In the genomic region with DNA sequence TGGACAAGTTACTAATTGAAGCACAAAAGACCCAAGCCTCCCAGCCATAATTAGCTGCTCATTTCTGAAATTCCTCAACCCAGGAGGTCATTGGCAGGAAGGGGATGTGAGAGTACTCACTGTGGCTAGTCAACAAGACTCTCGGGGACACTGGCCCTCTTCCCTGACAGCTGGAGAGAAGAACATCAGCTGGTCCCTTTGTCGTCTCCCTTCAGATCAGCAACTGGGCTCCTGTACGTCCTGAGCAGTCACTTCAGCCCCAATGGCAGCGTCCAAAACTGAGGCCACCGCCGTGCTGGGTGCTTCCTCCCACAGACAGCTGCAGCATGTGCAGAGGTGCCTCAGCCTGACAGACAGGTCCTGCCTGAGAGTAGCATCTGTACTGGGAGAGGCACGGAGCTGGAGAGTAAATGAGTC, we compare ENCODE assay signal across 13 mouse cellular contexts. TPM values are rescaled to one million over a fixed set of nuclear protein-coding genes. Genes with fewer than 3 reads are reported as not detected.
DNase-seq lines count a peak whose midpoint lies in the region; ATAC-seq and TF ChIP-seq lines count a peak whose summit lies in the region.
"Had no signal": no experiment of that assay in that cellular context is flagged by ENCODE, and none has a peak within 500 bp of the region (broad histone marks: within the 10 kb centered on the region; RNA-seq: fewer than 3 reads in every experiment).

TSS of gene Adgrf2 (minus strand) at position 379 of the 417 bp plus-strand sequence.

- WGBS in heart, embryonic 12.5 days, result 15% methylated on average over 7 of the region's 7 CpGs

- H3K4me1 ChIP-seq in testis, adult 2 months (ENCODE audit: control insufficient read depth, insufficient read depth, low read length), result no peaks in the 10 kb centered on the region
- peaks cover 13% of the 10 kb centered on the region; the same call in 1 of the 2 replicates for H3K4me1 ChIP-seq in heart, embryonic 12.5 days (replicated peaks)
- H3K4me1 ChIP-seq: liver, embryonic 15.5 days had no signal

- H3K27me3 ChIP-seq in testis, adult 2 months (ENCODE audit: control insufficient read depth, insufficient read depth, low read length), result no peaks in the 10 kb centered on the region
- no peaks in the 10 kb centered on the region for H3K27me3 ChIP-seq in heart, embryonic 12.5 days (replicated peaks)
- H3K27me3 ChIP-seq: CH12.LX; liver, embryonic 15.5 days had no signal

- H3K9ac ChIP-seq in heart, embryonic 12.5 days, result no peak within 1 kb of the TSS
- H3K9ac ChIP-seq: liver, embryonic 15.5 days had no signal

- H3K9me3 ChIP-seq in heart, embryonic 12.5 days (replicated peaks), result no peaks in the 10 kb centered on the region
- H3K9me3 ChIP-seq: liver, embryonic 15.5 days had no signal

- H3K27ac ChIP-seq in testis, adult 2 months (ENCODE audit: control insufficient read depth, insufficient read depth, low read depth, low read length), result peak within 1 kb of the TSS; percentile 10
- H3K27ac ChIP-seq in heart, embryonic 12.5 days (ENCODE audit: poor library complexity, severe bottlenecking), result 0 out of 2 replicates have a peak within 1 kb of the TSS, but pooled peaks have one; percentile 6
- H3K27ac ChIP-seq in layer of hippocampus, adult 2 months, result no peak within 1 kb of the TSS
- H3K27ac ChIP-seq: liver, embryonic 15.5 days had no signal

- ATAC-seq in heart, embryonic 12.5 days (ENCODE audit: insufficient number of reproducible peaks, low FRiP score), result no peak

- no peak for TF ChIP-seq POLR2A in testis, adult 2 months (IDR thresholded peaks at IDR 0.05; ENCODE audit: control insufficient read depth, low read depth, low read length)

- no peak within 1 kb of the TSS for H3K4me3 ChIP-seq in testis, adult 2 months (ENCODE audit: control insufficient read depth, low read depth, low read length)
- H3K4me3 ChIP-seq in heart, embryonic 12.5 days, result peak within 1 kb of the TSS; percentile 20; the same call in 1 of the 2 replicates
- no peak within 1 kb of the TSS for H3K4me3 ChIP-seq in layer of hippocampus, adult 2 months
- H3K4me3 ChIP-seq: liver, embryonic 15.5 days had no signal

- no peak for TF ChIP-seq CTCF in testis, adult 2 months (IDR thresholded peaks at IDR 0.05; ENCODE audit: control insufficient read depth, insufficient read depth, insufficient replicate concordance, low read depth, low read length)
- no peak for TF ChIP-seq CTCF in layer of hippocampus, adult 2 months (conservative IDR thresholded peaks at IDR 0.05)

- no peaks in the 10 kb centered on the region for H3K36me3 ChIP-seq in testis, adult 2 months (ENCODE audit: control insufficient read depth, insufficient read depth, low read length)
- H3K36me3 ChIP-seq in heart, embryonic 12.5 days, result no peaks in the 10 kb centered on the region
- H3K36me3 ChIP-seq: liver, embryonic 15.5 days had no signal

- no peak for DNase-seq in testis, postnatal 10 days (ENCODE audit: low spot score)
- peak; percentile 59 for DNase-seq in kidney, postnatal 14 days
- no peak for DNase-seq in natural killer cell, adult 2 months (ENCODE audit: low spot score in 2 of 2)
- DNase-seq in cerebellum, adult 9-11 months, result no peak
- DNase-seq in layer of hippocampus, adult 2 months (ENCODE audit: low spot score in 2 of 2), result no peak
- DNase-seq in cerebellum, postnatal 10 days, result no peak
- DNase-seq: cerebellum, adult 11-12 months; right cerebral cortex, postnatal 25 days; thymus, postnatal 14 days had no signal

- H3K4me2 ChIP-seq in heart, embryonic 12.5 days, result peak within 1 kb of the TSS; percentile 57
- H3K4me2 ChIP-seq: liver, embryonic 15.5 days had no signal

RNA-seq across cellular contexts. Expression of gene Adgrf2, which starts in this region (rescaled TPM):
- polyA plus RNA-seq in testis, adult 2 months (2012; rRNA removed), result 0.05 and 0.10 TPM in 2 replicates
- 0.11 and 0.18 TPM in 2 replicates for polyA plus RNA-seq in heart, embryonic 12.5 days (2016; fragmentation: Nextera tagmentation; extraction: Ambion mirVana)
- under 1 TPM; 0.71 to 0.74 TPM for total RNA-seq in layer of hippocampus, adult 2 months (2021)
- total RNA-seq: CH12.LX had no signal
- polyA plus RNA-seq: liver, embryonic 15.5 days had no signal
